Mouse (Mus musculus): ENCODE results near the gene Htr1d. TPM values are rescaled to one million over a fixed set of nuclear protein-coding genes. Genes with fewer than 3 reads are reported as not detected.

The Htr1d gene
- 2.5 and 3.9 TPM in 2 replicates for polyA plus RNA-seq (2015; fragmentation: Nextera tagmentation; extraction: Ambion mirVana)

- H3K27ac ChIP-seq (replicated peaks), result no peak within 1 kb of the TSS
- no peaks in the 10 kb centered on the region for H3K9me3 ChIP-seq (replicated peaks)
- H3K4me2 ChIP-seq, result peak within 1 kb of the TSS; percentile 97
- peak within 1 kb of the TSS; percentile 54 for H3K9ac ChIP-seq (replicated peaks)
- 61% methylated on average over 9 of the region's 9 CpGs for WGBS
- no peaks in the 10 kb centered on the region for H3K36me3 ChIP-seq
- peaks cover 24% of the 10 kb centered on the region for H3K4me1 ChIP-seq
- H3K4me3 ChIP-seq (replicated peaks), result peak within 1 kb of the TSS; percentile 52
- ATAC-seq (ENCODE audit: low FRiP score), result no peak
- peaks cover 31% of the 10 kb centered on the region for H3K27me3 ChIP-seq (replicated peaks)
Measured at GRCm38 (mm10) chr4:136423224-136423623, at the start of gene Htr1d. Htr1d (plus strand) TSS chr4:136423524.

- no peak for ATAC-seq (ENCODE audit: low FRiP score)
- Histone ChIP-seq H3K4me1 (peaks cover 13% of the 10 kb centered on the region), H3K4me2 (no peak overlapping the region), H3K4me3 (replicated peaks) (no peak overlapping the region), H3K27me3 (replicated peaks) (no peaks in the 10 kb centered on the region), H3K9ac (replicated peaks) (no peak overlapping the region), H3K36me3 (no peaks in the 10 kb centered on the region), H3K9me3 (replicated peaks) (no peaks in the 10 kb centered on the region), H3K27ac (replicated peaks) (no peak overlapping the region)
- 69% methylated on average over 5 of the region's 5 CpGs for WGBS
Measured at GRCm38 (mm10) chr4:136377001-136377400, 46.3 kb upstream of the Htr1d start.

GRCm38 (mm10) chr4:136383052-136383451, 40.3 kb upstream of the Htr1d start:
- ATAC-seq (ENCODE audit: low FRiP score), result no peak
- 87% methylated on average over 5 of the region's 5 CpGs for WGBS
- H3K27ac ChIP-seq (replicated peaks), result no peak overlapping the region

GRCm38 (mm10) chr4:136383839-136384238, 39.5 kb upstream of the Htr1d start:
- no peak overlapping the region for H3K9ac ChIP-seq (replicated peaks)
- H3K4me2 ChIP-seq, result no peak overlapping the region
- H3K27ac ChIP-seq (replicated peaks), result 0 out of 2 replicates have a peak overlapping the region, but pooled peaks have one; percentile 9
- H3K27me3 ChIP-seq (replicated peaks), result no peaks in the 10 kb centered on the region
- H3K9me3 ChIP-seq (replicated peaks), result no peaks in the 10 kb centered on the region
- no peaks in the 10 kb centered on the region for H3K36me3 ChIP-seq
- no peak for ATAC-seq (ENCODE audit: low FRiP score)
- no peak overlapping the region for H3K4me3 ChIP-seq (replicated peaks)
- H3K4me1 ChIP-seq, result peaks cover 6% of the 10 kb centered on the region; the same call in 1 of the 2 replicates
- 79% methylated on average over 6 of the region's 6 CpGs for WGBS

More at GRCm38 (mm10) chr4:136383052-136383451, 40.3 kb upstream of the Htr1d start:
- H3K9ac ChIP-seq (replicated peaks), result no peak overlapping the region
- H3K4me3 ChIP-seq (replicated peaks), result no peak overlapping the region
- H3K9me3 ChIP-seq (replicated peaks), result no peaks in the 10 kb centered on the region
- no peak overlapping the region for H3K4me2 ChIP-seq
- no peaks in the 10 kb centered on the region for H3K36me3 ChIP-seq
- no peaks in the 10 kb centered on the region for H3K27me3 ChIP-seq (replicated peaks)
- H3K4me1 ChIP-seq, result peaks cover 6% of the 10 kb centered on the region; the same call in 1 of the 2 replicates

- H3K36me3 ChIP-seq, result no peaks in the 10 kb centered on the region
- no peak overlapping the region for H3K4me3 ChIP-seq (replicated peaks)
- H3K9ac ChIP-seq (replicated peaks), result no peak overlapping the region
- H3K27me3 ChIP-seq (replicated peaks), result no peaks in the 10 kb centered on the region
- ATAC-seq (ENCODE audit: low FRiP score), result no peak
- no peaks in the 10 kb centered on the region for H3K9me3 ChIP-seq (replicated peaks)
- 0 out of 2 replicates have a peak overlapping the region, but pooled peaks have one; percentile 7 for H3K27ac ChIP-seq (replicated peaks)
- 52% methylated on average over 11 of the region's 11 CpGs for WGBS
- H3K4me2 ChIP-seq, result no peak overlapping the region
- H3K4me1 ChIP-seq, result peaks cover 6% of the 10 kb centered on the region; the same call in 1 of the 2 replicates
Measured at GRCm38 (mm10) chr4:136387261-136387660, 36.1 kb upstream of the Htr1d start.

GRCm38 (mm10) chr4:136401806-136402205, 21.5 kb upstream of the Htr1d start:
- H3K36me3 ChIP-seq, result no peaks in the 10 kb centered on the region
- H3K27ac ChIP-seq (replicated peaks), result no peak overlapping the region
- no peaks in the 10 kb centered on the region for H3K4me1 ChIP-seq
- H3K4me2 ChIP-seq, result no peak overlapping the region
- H3K27me3 ChIP-seq (replicated peaks), result no peaks in the 10 kb centered on the region
- ATAC-seq (ENCODE audit: low FRiP score), result no peak
- WGBS, result 88% methylated on average over 10 of the region's 10 CpGs
- no peaks in the 10 kb centered on the region for H3K9me3 ChIP-seq (replicated peaks)
- no peak overlapping the region for H3K9ac ChIP-seq (replicated peaks)
- H3K4me3 ChIP-seq (replicated peaks), result no peak overlapping the region

GRCm38 (mm10) chr4:136407831-136408230, 15.5 kb upstream of the Htr1d start:
- peaks cover 12% of the 10 kb centered on the region for H3K4me1 ChIP-seq

GRCm38 (mm10) chr4:136411995-136412765, 11.1 kb upstream of the Htr1d start:
- ATAC-seq (ENCODE audit: low FRiP score), result peak; percentile 31
- WGBS, result 49% methylated on average over 10 of the region's 10 CpGs
- Histone ChIP-seq H3K4me2 (no peak overlapping the region), H3K9me3 (replicated peaks) (no peaks in the 10 kb centered on the region), H3K4me3 (replicated peaks) (no peak overlapping the region), H3K9ac (replicated peaks) (no peak overlapping the region), H3K27me3 (replicated peaks) (no peaks in the 10 kb centered on the region), H3K4me1 (peaks cover 15% of the 10 kb centered on the region), H3K27ac (replicated peaks) (peak overlapping the region; percentile 67), H3K36me3 (no peaks in the 10 kb centered on the region)

More at GRCm38 (mm10) chr4:136407831-136408230, 15.5 kb upstream of the Htr1d start:
- no peak overlapping the region for H3K27ac ChIP-seq (replicated peaks)
- no peaks in the 10 kb centered on the region for H3K27me3 ChIP-seq (replicated peaks)
- no peak overlapping the region for H3K9ac ChIP-seq (replicated peaks)
- 56% methylated on average over 11 of the region's 11 CpGs for WGBS
- H3K4me3 ChIP-seq (replicated peaks), result no peak overlapping the region
- H3K9me3 ChIP-seq (replicated peaks), result no peaks in the 10 kb centered on the region
- H3K4me2 ChIP-seq, result no peak overlapping the region
- no peak for ATAC-seq (ENCODE audit: low FRiP score)
- no peaks in the 10 kb centered on the region for H3K36me3 ChIP-seq

- H3K27me3 ChIP-seq (replicated peaks), result no peaks in the 10 kb centered on the region
- ATAC-seq (ENCODE audit: low FRiP score), result no peak
- H3K4me2 ChIP-seq, result no peak overlapping the region
- no peak overlapping the region for H3K4me3 ChIP-seq (replicated peaks)
- H3K27ac ChIP-seq (replicated peaks), result no peak overlapping the region
- H3K36me3 ChIP-seq, result no peaks in the 10 kb centered on the region
- no peaks in the 10 kb centered on the region for H3K9me3 ChIP-seq (replicated peaks)
- no peak overlapping the region for H3K9ac ChIP-seq (replicated peaks)
- whole genome bisulfite sequencing, result 87% methylated on average over 9 of the region's 9 CpGs
- peaks cover 16% of the 10 kb centered on the region for H3K4me1 ChIP-seq
Measured at GRCm38 (mm10) chr4:136415477-136415876, 7.8 kb upstream of the Htr1d start.

GRCm38 (mm10) chr4:136418962-136419361, 4.4 kb upstream of the Htr1d start:
- Histone ChIP-seq H3K4me1 (peaks cover 13% of the 10 kb centered on the region), H3K27me3 (replicated peaks) (peaks cover 11% of the 10 kb centered on the region), H3K27ac (replicated peaks) (no peak overlapping the region), H3K4me2 (no peak overlapping the region), H3K9ac (replicated peaks) (no peak overlapping the region), H3K4me3 (replicated peaks) (no peak overlapping the region), H3K9me3 (replicated peaks) (no peaks in the 10 kb centered on the region), H3K36me3 (no peaks in the 10 kb centered on the region)
- ATAC-seq (ENCODE audit: low FRiP score), result no peak
- WGBS, result 18% methylated on average over 11 of the region's 11 CpGs

GRCm38 (mm10) chr4:136419386-136419785, 3.9 kb upstream of the Htr1d start:
- Histone ChIP-seq H3K27ac (replicated peaks) (no peak overlapping the region), H3K9ac (replicated peaks) (no peak overlapping the region)
- ATAC-seq (ENCODE audit: low FRiP score), result no peak

More at GRCm38 (mm10) chr4:136419386-136419785, 3.9 kb upstream of the Htr1d start:
- no peaks in the 10 kb centered on the region for H3K36me3 ChIP-seq
- no peak overlapping the region for H3K4me2 ChIP-seq
- peaks cover 17% of the 10 kb centered on the region for H3K4me1 ChIP-seq
- no peaks in the 10 kb centered on the region for H3K9me3 ChIP-seq (replicated peaks)
- whole genome bisulfite sequencing, result 80% methylated on average over 6 of the region's 6 CpGs
- no peak overlapping the region for H3K4me3 ChIP-seq (replicated peaks)
- H3K27me3 ChIP-seq (replicated peaks), result peaks cover 15% of the 10 kb centered on the region
